Mouse (Mus musculus) spleen, adult 12 weeks (tissue): ENCODE results near the gene Slc44a2.
"Not testable (repeated sequence)": the region's sequence is repeated elsewhere in the genome, so short reads cannot be mapped to it uniquely, and the experiment has no call there.

Source experiments
- DNase-seq: peaks from one replicate; pipeline ENCODE4 v3.0.0; 2022; ENCODE audit warnings: low spot score

The Slc44a2 gene

GRCm38 (mm10) chr9:21305065-21305464 is 15.4 kb upstream of the Slc44a2 start:
- DNase-seq, result no peak

DNA sequence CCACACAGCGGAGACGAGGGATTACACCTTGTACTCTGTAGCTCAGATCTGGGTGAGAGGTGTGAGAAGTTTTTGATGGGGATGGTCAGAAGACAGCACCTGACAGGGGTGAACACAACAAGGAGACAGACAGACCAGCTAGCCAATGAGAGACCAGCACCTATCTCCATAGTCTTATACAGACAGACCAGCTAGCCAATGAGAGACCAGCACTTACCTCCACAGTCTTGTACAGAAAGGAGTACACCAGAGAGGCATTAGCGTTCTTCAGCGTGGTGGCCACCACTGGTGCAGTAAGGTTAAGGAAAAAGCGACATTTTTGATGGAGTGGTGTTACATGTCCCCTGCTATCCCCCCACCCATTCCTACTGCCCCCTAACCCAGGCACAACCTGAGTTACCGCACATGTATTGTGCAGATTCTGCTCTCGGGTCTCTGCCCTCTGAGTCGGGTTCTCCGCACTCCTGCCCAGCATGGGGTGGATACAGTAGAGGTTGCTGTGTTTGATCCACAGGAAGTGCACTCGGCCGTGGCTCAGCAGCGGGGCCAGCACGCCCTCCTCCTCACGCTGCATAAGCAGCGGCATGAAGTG is 11.3 kb upstream of the Slc44a2 start:
- peak; percentile 63 for DNase-seq

DNA sequence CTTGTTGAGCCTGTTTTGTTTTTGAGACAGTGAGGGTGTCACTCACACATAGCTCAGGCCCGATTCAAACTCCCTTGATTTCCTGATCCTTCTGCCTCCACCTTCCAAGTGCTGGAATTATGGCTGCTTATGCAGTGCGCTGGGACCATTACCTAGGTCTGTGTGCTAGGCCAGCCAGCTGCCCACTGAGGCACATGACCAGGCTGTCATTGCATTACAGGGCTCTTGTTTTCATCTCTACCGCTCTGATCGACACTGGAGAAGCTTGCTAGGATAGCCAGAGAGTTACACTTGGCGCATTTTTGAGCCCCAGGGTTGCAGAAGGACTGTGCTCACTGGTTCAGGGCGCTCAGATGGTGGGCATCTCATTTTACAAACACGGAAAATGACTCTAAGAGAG is 8.8 kb upstream of the Slc44a2 start:
- DNase-seq, result no peak

DNA sequence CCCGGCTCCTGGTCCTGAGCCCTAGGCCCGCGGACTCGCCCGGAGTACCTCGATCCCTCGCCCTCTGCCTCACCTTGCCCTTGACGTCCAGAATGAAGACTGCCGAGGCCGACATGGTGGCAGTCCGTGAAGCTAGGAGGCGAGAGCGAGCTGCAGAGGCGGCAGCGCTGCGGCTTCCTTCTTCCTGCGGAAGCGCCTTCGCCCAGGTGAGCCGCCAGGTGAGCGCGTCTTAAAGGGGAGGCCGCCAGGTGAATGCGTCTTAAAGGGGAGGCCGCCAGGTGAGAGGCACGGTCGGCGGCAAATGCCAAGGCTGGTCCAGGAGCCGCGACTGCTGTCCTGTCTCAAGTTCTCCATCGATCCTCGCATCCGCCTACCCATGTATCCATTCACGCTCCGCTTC is 8.4 kb upstream of the Slc44a2 start, which contains the start of gene Ap1m2:
Gene Ap1m2 (minus strand): TSS at position 204 of the 400 bp plus-strand sequence.
- DNase-seq, result no peak

GRCm38 (mm10) chr9:21313394-21313793 is 7.1 kb upstream of the Slc44a2 start:
- peak; percentile 81 for DNase-seq

DNA sequence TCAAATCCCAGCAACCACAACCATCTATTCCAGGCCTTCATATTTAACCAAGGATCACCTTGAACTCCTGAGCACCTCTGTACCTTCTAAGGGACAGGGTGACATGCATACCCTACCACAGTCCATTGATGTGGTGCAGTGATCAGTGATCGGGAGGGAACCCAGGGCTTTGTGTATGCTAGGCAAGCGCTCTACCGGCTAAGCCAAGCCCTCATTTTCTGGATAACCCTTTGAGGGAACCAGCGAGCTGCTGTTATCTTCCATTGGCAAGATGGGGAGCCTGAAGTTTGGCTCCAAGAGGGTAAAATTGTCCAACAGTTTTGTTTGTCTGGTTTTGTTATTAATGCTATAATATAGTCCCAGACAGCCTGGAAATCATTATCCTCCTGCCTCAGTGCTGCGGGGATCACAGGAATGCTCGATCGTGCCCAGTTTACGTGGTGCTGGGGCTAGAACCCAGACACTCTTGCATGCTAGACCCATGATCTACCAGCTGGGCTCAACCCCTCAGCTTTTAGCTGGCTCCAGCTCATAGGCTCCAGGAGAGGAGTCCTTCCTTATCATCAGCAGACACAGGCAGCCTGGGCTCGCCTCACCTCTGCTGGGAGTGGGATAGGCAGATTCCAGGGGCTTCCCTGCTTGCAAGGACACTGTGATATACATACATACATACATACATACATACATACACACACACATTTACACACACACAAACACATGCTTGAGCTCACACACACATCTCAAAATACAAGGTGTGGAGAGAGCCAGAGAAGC is 5.9 kb upstream of the Slc44a2 start:
- DNase-seq, result no peak

DNA sequence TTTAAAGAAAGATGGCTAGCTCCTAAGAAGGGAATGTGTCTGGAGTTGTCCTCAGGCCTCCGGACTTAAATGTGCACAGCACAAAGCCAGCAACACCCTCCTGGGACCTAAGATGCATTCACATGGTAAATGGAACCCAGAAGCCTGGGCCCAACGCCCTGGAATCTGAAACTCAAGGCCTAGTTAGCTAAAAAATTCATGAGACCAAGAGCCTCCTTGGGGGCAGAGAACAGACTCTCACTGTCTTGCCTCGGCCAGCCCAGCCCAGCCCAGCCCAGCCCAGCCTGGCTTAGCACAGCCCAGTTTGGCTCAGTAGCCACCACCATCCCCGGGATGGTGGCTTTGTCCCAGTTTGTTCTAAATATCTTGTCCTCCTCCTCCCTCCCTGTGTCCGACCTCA is 5.1 kb upstream of the Slc44a2 start:
- no peak for DNase-seq

DNA sequence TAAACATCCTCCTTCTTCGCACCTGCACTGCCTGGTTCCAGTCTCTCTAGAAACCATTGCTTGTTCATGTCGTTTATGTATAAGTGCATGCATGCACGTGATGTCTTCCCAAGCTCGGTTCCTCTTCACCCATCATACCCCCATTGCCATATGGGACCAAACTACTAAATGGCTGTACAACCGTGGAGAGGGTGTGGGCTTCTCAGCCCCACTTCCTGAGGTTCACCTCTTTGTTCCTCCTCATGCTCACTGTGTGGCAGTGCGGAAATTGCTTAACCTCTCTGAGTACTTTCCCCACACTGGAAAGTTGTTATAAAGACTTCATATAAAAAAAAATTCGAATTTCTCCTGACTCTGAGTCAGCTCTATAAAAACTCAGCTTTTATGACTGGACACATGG is 3.8 kb upstream of the Slc44a2 start:
- no peak for DNase-seq

DNA sequence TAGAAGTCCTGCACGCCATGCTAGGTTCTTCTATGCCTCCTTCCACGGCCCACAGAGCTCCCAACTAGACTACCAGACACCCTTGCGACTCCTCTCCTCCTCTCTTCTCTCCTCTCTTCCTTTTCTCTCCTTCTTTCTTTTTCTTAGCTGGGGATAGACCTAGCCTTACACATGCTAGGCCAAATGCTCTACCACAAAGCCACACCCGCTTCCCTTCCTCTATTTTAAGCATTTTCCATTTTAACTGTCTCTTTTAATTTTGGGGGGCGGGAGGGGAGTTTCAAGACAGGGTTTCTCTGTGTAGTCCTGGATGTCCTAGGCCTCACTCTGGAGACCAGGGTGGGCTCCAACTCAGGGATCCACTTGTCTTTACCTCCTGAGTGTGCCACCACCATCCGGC is 1.7 kb upstream of the Slc44a2 start:
- no peak for DNase-seq

DNA sequence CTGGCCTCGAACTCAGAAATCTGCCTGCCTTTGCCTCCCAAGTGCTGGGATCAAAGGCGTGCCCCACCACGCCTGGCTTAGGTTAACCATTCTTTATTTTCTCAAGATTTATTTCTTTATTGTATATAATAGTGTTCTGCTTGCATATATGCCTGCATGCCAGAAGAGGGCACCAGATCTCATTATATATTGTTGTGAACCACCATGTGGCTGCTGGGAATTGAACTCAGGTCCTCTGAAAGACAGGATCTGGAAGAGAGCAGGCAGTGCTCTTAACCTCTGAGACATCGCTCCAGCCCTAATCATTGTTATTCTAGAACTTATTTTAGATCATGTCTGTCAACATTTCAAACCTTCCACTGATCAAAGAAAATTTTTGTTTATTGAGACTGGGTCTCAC is 995 bp upstream of the Slc44a2 start:
- no peak for DNase-seq

DNA sequence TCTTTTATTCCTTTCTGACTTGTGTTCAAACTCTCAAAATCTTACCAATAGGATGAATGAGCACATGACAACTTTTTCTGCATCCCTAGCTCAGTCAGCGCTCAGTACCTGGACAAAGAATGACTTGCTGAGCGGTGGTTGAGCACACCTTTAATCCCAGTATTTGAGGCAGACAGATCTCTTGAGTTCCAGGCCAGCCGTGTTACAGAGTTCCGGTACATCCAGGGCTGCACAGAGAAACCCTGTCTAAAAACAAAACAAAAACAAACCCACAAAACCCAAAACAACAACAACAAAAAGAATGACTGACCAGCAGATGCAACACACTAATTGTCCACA is 249 bp upstream of the Slc44a2 start:
- DNase-seq, result no peak

DNA sequence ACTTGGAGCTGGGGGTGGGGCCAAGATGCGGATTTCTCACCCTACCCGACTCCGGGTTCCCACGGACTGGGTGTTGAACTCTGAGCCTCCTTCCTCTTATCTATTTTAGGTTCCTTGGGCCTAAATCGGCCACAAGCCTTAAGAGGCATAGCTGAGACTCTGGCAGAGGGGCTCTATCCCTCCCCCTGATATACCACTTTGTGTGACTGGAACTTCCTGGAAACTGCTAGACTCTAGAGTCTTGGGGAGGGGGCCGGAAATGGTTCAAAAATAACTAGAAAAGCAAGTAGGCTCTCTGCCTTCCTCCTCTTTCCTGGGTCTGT is 976 bp downstream of the Slc44a2 start:
- peak; percentile 56 for DNase-seq

- no peak for DNase-seq
Observed at GRCm38 (mm10) chr9:21322211-21322916, 1.9 kb downstream of the Slc44a2 start.

DNA sequence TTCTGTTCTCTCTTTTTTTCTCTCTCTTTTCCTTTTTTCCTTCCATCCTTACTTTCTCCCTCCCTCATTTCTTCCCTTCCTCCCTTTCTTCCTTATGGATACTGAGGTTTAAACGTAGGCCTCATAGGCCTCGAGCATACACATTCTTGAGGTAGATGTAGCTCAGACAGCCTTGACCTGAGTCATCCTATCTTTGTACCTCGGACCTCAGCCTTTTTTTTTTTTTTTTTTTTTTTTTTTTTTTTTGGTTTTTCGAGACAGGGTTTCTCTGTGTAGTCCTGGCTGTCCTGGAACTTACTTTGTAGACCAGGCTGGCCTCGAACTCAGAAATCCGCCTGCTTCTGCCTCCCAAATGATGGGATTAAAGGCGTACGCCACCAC is 2.4 kb downstream of the Slc44a2 start:
- not testable (repeated sequence) for DNase-seq

DNA sequence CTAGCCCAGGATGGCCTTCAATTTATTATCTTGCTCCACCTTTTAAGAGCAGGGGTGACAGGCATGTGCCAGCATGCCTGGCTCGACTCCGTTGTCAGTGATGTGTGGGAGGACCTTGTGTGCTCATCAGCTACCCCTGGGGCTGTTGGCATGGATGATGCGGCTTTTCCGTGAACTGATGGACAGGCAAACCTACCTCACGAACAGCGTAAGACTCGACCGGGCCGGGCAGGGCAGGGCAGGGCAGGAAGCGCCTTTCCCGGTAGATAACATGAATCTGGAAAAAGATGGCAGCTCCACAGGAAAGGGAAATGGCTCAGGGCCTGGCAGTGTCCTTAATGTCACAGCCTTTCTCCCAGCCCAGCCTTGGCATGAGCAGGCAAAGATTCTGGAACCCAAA is 3.8 kb downstream of the Slc44a2 start:
- no peak for DNase-seq

- no peak for DNase-seq
Observed at GRCm38 (mm10) chr9:21327569-21327968, 7.1 kb downstream of the Slc44a2 start.

- DNase-seq, result peak; percentile 22
Observed at GRCm38 (mm10) chr9:21328041-21328440, 7.5 kb downstream of the Slc44a2 start.

- no peak for DNase-seq
Observed at GRCm38 (mm10) chr9:21329041-21329440, 8.5 kb downstream of the Slc44a2 start.

DNA sequence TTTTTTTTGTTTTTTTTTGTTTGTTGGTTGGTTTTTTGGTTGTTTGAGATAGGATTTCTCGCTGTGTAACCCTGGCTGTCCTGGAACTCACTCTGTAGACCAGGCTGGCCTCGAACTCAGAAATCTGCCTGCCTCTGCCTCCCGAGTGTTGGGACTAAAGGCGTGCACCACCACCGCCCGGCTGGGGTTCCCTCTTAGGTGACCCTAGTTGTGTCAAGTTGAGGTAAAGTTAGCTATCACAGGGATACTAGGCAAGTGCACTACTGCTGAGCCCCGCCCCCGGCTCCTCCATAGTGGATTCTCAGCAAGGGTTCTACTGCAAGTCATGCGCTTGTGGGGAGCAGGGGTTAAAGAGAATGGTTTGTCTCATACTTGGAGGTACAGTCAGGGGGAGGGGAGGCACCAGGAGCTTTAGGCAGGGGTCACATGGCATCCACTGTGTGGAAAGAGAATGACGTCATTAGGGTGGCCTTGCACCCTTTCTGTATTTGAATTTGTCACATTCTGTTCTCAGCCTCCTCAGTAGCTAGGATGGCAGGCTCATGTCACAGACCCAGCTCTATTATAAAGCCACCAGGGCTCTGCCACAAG is 9.3 kb downstream of the Slc44a2 start:
- no peak for DNase-seq

DNA sequence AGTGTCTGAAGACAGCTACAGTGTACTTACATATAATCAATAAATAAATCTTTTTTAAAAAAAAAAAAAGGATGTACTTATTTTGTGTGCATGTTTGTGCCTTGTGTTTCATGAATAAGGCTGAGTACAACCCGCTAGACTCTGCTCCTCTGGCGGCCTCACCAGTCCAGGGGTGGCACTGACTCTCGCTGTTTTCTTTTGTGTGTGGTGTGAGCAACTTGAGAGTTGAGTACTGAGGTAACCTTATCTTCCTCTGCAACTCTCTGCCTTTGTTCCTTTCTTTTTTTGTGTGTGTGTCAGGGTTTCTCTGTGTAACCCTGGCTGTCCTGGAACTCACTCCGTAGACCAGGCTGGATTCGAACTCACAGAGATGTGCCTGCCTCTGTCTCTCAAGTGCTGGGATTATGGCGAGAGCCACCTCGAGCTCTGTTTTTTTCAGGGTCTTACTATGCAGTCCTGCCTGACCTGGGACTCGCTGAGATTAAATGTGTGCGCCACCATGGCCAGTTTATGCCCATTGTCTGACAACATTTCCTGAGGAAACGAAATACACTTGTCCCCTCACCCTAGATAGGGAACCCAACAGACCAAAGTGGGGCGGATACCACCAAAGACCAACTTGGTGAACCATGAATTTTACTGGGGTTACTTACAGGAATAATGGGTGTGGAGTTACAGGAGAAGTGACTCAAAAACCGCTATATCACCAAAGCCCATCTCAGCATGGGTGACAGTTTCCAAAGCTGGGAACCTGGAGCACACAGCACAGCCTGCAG is 11.1 kb downstream of the Slc44a2 start:
- no peak for DNase-seq

GRCm38 (mm10) chr9:21332161-21333061 is 11.9 kb downstream of the Slc44a2 start:
- no peak for DNase-seq
